7 mouse cellular contexts compared by ENCODE assay signal in the genomic region with DNA sequence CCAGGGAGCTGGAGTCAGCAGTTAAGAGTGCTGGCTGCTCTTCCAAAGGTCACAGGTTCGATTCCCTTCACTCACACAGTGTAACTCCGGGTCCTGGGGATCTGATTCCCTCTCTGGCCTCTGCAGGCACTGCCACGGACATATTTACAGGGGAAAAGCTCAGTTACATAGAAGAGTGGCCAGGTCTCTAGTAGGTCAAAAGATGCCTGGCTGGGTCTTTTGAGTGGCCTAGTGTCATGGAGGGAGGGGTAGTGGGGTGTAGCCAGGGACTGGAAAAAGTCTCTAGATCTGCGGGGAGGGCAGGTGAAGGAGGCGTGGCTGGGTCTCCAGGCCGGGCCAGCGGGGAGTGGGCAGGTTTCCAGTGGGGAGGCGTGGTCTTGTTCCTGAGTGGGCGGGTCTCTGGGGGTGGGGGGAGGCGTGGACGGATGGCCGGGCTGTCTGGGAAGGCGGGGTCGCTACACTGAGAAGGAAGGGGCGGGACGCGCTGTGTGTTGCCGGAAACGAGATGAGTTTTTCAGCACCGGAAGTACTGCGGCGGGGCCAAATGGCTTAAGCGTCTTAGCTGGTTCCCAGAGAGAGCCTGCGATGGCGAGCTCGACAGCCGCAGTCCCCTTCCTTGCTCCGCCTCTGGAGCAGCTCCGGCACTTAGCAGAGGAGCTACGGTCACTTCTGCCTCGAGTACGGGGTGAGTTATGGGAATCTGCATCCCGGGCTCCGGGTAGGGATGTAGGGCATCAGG. TPM values are rescaled to one million over a fixed set of nuclear protein-coding genes. Genes with fewer than 3 reads are reported as not detected.
DNase-seq lines count a peak whose midpoint lies in the region; ATAC-seq and TF ChIP-seq lines count a peak whose summit lies in the region.

A gene (plus strand): TSS at position 479 of the 739 bp plus-strand sequence.

- no peaks in the 10 kb centered on the region for H3K9me3 ChIP-seq in embryonic facial prominence, embryonic 10.5 days
- H3K9me3 ChIP-seq in intestine, postnatal 0 days (ENCODE audit: control insufficient read depth), result no peaks in the 10 kb centered on the region
- no peaks in the 10 kb centered on the region for H3K9me3 ChIP-seq in midbrain, embryonic 12.5 days

- peak within 1 kb of the TSS; percentile 74 for H3K9ac ChIP-seq in intestine, postnatal 0 days (ENCODE audit: low read depth, low read length)
- peak within 1 kb of the TSS; percentile 81 for H3K9ac ChIP-seq in midbrain, embryonic 12.5 days (replicated peaks)

- no peaks in the 10 kb centered on the region for H3K27me3 ChIP-seq in embryonic facial prominence, embryonic 10.5 days (replicated peaks; ENCODE audit: low read depth, poor library complexity, severe bottlenecking)
- no peaks in the 10 kb centered on the region for H3K27me3 ChIP-seq in intestine, postnatal 0 days (replicated peaks; ENCODE audit: control insufficient read depth, insufficient read depth, low read length)
- no peaks in the 10 kb centered on the region for H3K27me3 ChIP-seq in midbrain, embryonic 12.5 days
- no peaks in the 10 kb centered on the region for H3K27me3 ChIP-seq in small intestine, adult 2 months (ENCODE audit: control insufficient read depth, insufficient read depth, low read length)

- TF ChIP-seq POLR2A in small intestine, adult 2 months (IDR thresholded peaks at IDR 0.05; ENCODE audit: low read depth, low read length), result peak; percentile 73; the same call in 1 of the 2 replicates

- WGBS in embryonic facial prominence, embryonic 10.5 days, result 2% methylated on average over 34 of the region's 34 CpGs
- 1% methylated on average over 33 of the region's 34 CpGs for WGBS in intestine, postnatal 0 days
- 2% methylated on average over 34 of the region's 34 CpGs for WGBS in midbrain, embryonic 12.5 days
- WGBS in small intestine, adult 2 months, result under 1% methylated on average over 34 of the region's 34 CpGs

- peaks cover 13% of the 10 kb centered on the region for H3K4me1 ChIP-seq in embryonic facial prominence, embryonic 10.5 days
- H3K4me1 ChIP-seq in intestine, postnatal 0 days (replicated peaks; ENCODE audit: control insufficient read depth, insufficient read depth, low read length), result 0 out of 2 replicates have a peak, but pooled peaks cover 6% of the 10 kb centered on the region
- H3K4me1 ChIP-seq in midbrain, embryonic 12.5 days, result peaks cover 9% of the 10 kb centered on the region
- H3K4me1 ChIP-seq in small intestine, adult 2 months (ENCODE audit: control insufficient read depth, insufficient read depth, insufficient read length, low read length), result peaks cover 3% of the 10 kb centered on the region; the same call in 1 of the 2 replicates

- TF ChIP-seq CTCF in intestine, postnatal 0 days (IDR thresholded peaks at IDR 0.05; ENCODE audit: low read depth), result no peak
- no peak for TF ChIP-seq CTCF in small intestine, adult 2 months (IDR thresholded peaks at IDR 0.05; ENCODE audit: extremely low read depth, insufficient read length, insufficient replicate concordance, low read depth, low read length)

- H3K4me3 ChIP-seq in embryonic facial prominence, embryonic 10.5 days, result peak within 1 kb of the TSS; percentile 90
- peak within 1 kb of the TSS; percentile 89 for H3K4me3 ChIP-seq in intestine, postnatal 0 days (ENCODE audit: low read depth, low read length)
- H3K4me3 ChIP-seq in midbrain, embryonic 12.5 days, result peak within 1 kb of the TSS; percentile 69
- peak within 1 kb of the TSS; percentile 85 for H3K4me3 ChIP-seq in small intestine, adult 2 months (ENCODE audit: low read depth, low read length)

- intact Hi-C loops in left cerebral cortex, postnatal 4 days (cut with DNase I), result no loop called here

- ATAC-seq in intestine, postnatal 0 days, result peak; percentile 95
- ATAC-seq in midbrain, embryonic 12.5 days (ENCODE audit: low FRiP score, low read depth), result peak; percentile 96

- peak within 1 kb of the TSS; percentile 85 for H3K4me2 ChIP-seq in intestine, postnatal 0 days (replicated peaks; ENCODE audit: low read depth)
- peak within 1 kb of the TSS; percentile 87 for H3K4me2 ChIP-seq in midbrain, embryonic 12.5 days (replicated peaks)

- H3K36me3 ChIP-seq in embryonic facial prominence, embryonic 10.5 days (replicated peaks), result peaks cover 18% of the 10 kb centered on the region
- H3K36me3 ChIP-seq in intestine, postnatal 0 days (ENCODE audit: control insufficient read depth, insufficient read depth), result peaks cover 17% of the 10 kb centered on the region
- peaks cover 20% of the 10 kb centered on the region for H3K36me3 ChIP-seq in midbrain, embryonic 12.5 days
- H3K36me3 ChIP-seq in small intestine, adult 2 months (ENCODE audit: control insufficient read depth, insufficient read depth, low read length), result peaks cover 9% of the 10 kb centered on the region

- peak; percentile 97 for DNase-seq in adrenal gland, postnatal 10 days
- peak; percentile 94 for DNase-seq in embryonic facial prominence, embryonic 10.5 days (ENCODE audit: low spot score)
- no peak for DNase-seq in gonadal fat pad, adult 2 months (ENCODE audit: low read depth)
- DNase-seq in left cerebral cortex, postnatal 4 days, result peak; percentile 94

- H3K27ac ChIP-seq in embryonic facial prominence, embryonic 10.5 days (replicated peaks), result peak within 1 kb of the TSS; percentile 81
- peak within 1 kb of the TSS; percentile 69; the same call in 1 of the 2 replicates for H3K27ac ChIP-seq in intestine, postnatal 0 days (ENCODE audit: low read depth, low read length)
- peak within 1 kb of the TSS; percentile 47 for H3K27ac ChIP-seq in midbrain, embryonic 12.5 days (replicated peaks)
- H3K27ac ChIP-seq in small intestine, adult 2 months (ENCODE audit: insufficient read depth, low read depth, low read length), result 0 out of 2 replicates have a peak within 1 kb of the TSS, but pooled peaks have one; percentile 2

RNA-seq across cellular contexts. Expression of the gene that starts here (rescaled TPM):
- 10 to 100 TPM; 37.2 to 40.6 TPM for total RNA-seq in adrenal gland, postnatal 10 days (2021)
- polyA plus RNA-seq in embryonic facial prominence, embryonic 10.5 days (2016; fragmentation: Nextera tagmentation; extraction: Ambion mirVana), result 34.0 and 34.2 TPM in 2 replicates
- 28.4 and 32.4 TPM in 2 replicates for polyA plus RNA-seq in gonadal fat pad, adult 2 months (2012; rRNA removed)
- polyA plus RNA-seq in intestine, postnatal 0 days (2015; fragmentation: Nextera tagmentation; extraction: Ambion mirVana), result 40.5 and 42.0 TPM in 2 replicates
- 10 to 100 TPM; 55.8 to 59.1 TPM for total RNA-seq in left cerebral cortex, postnatal 4 days (2021)
- 53.1 and 53.5 TPM in 2 replicates for polyA plus RNA-seq in midbrain, embryonic 12.5 days (2016; fragmentation: Nextera tagmentation; extraction: Ambion mirVana)
- 3.8 and 9.8 TPM in 2 replicates for polyA plus RNA-seq in small intestine, adult 2 months (2012; rRNA removed)

Comparison
In these comparisons a context has a peak if more than half of its experiments do, and no peak if none do; other contexts are left out.
1. H3K27ac ChIP-seq: peak in every context shown above with its lines; median percentile 81 in embryonic facial prominence, embryonic 10.5 days; 69 in intestine, postnatal 0 days; 47 in midbrain, embryonic 12.5 days; 2 in small intestine, adult 2 months.